Mouse (Mus musculus): ENCODE measurements around the gene Gpr83. TPM values are rescaled to one million over a fixed set of nuclear protein-coding genes. Genes with fewer than 3 reads are reported as not detected.

The Gpr83 gene
- polyA plus RNA-seq, 1 experiment from 2014 or later = 0.84 TPM

- H3K36me3 ChIP-seq = no peaks in the 10 kb centered on the region
- peaks cover 12% of the 10 kb centered on the region; the same call in 1 of the 2 replicates for H3K4me1 ChIP-seq
- no peak for ATAC-seq (replicated peaks; ENCODE audit: low FRiP score)
- no peak overlapping the region for H3K9ac ChIP-seq
- H3K9me3 ChIP-seq (replicated peaks) = no peaks in the 10 kb centered on the region
- no peak overlapping the region for H3K27ac ChIP-seq
- H3K4me2 ChIP-seq = no peak overlapping the region
- H3K27me3 ChIP-seq = no peaks in the 10 kb centered on the region
- no peak overlapping the region for H3K4me3 ChIP-seq (replicated peaks)
- 82% methylated on average over 2 of the region's 2 CpGs for WGBS
These were observed 52.0 kb downstream of the Gpr83 start for GRCm38 (mm10) chr9:14912037-14912436.

- Histone ChIP-seq H3K36me3 (no peaks in the 10 kb centered on the region), H3K9me3 (replicated peaks) (no peaks in the 10 kb centered on the region), H3K4me1 (peaks cover 11% of the 10 kb centered on the region), H3K4me2 (no peak overlapping the region), H3K27ac (no peak overlapping the region), H3K27me3 (no peaks in the 10 kb centered on the region), H3K4me3 (replicated peaks) (no peak overlapping the region), H3K9ac (no peak overlapping the region)
- WGBS = 75% methylated on average over 2 of the region's 2 CpGs
- 0 out of 2 replicates have a peak, but pooled peaks have one; percentile 47 for ATAC-seq (replicated peaks; ENCODE audit: low FRiP score)
These were observed 57.7 kb downstream of the Gpr83 start for GRCm38 (mm10) chr9:14917661-14918060.

GRCm38 (mm10) chr9:14918825-14919668 is 59.0 kb downstream of the Gpr83 start:
- peaks cover 11% of the 10 kb centered on the region for H3K4me1 ChIP-seq
- no peaks in the 10 kb centered on the region for H3K27me3 ChIP-seq
- no peak overlapping the region for H3K9ac ChIP-seq
- H3K4me3 ChIP-seq (replicated peaks) = no peak overlapping the region
- 0 out of 2 replicates have a peak overlapping the region, but pooled peaks have one; percentile 1 for H3K27ac ChIP-seq
- no peaks in the 10 kb centered on the region for H3K36me3 ChIP-seq
- ATAC-seq (replicated peaks; ENCODE audit: low FRiP score) = peak; percentile 77
- 7% methylated on average over 5 of the region's 5 CpGs for whole genome bisulfite sequencing
- H3K4me2 ChIP-seq = 0 out of 2 replicates have a peak overlapping the region, but pooled peaks have one; percentile 2
- H3K9me3 ChIP-seq (replicated peaks) = no peaks in the 10 kb centered on the region

Other genes with a start within 250 kb of the Gpr83 start
- 20.4 and 23.3 TPM in 2 replicates for gene Amotl1, start 215.2 kb upstream of the Gpr83 start, polyA plus RNA-seq (2015; fragmentation: Nextera tagmentation; extraction: Ambion mirVana)
- gene Piwil4, start 119.5 kb upstream of the Gpr83 start, polyA plus RNA-seq (2015; fragmentation: Nextera tagmentation; extraction: Ambion mirVana) = 0.05 TPM in 1 of 2 replicates, not detected in the other
- gene Fut4, start 107.8 kb upstream of the Gpr83 start, polyA plus RNA-seq (2015; fragmentation: Nextera tagmentation; extraction: Ambion mirVana) = 3.2 TPM in 2 replicates
- gene 1700012B09Rik, start 89.2 kb upstream of the Gpr83 start, polyA plus RNA-seq (2015; fragmentation: Nextera tagmentation; extraction: Ambion mirVana) = not detected in 2 replicates
- 26.0 and 30.3 TPM in 2 replicates for gene Mre11a, start 75.6 kb upstream of the Gpr83 start, polyA plus RNA-seq (2015; fragmentation: Nextera tagmentation; extraction: Ambion mirVana)
- gene Ankrd49, start 75.4 kb upstream of the Gpr83 start, polyA plus RNA-seq (2015; fragmentation: Nextera tagmentation; extraction: Ambion mirVana) = 43.0 and 45.7 TPM in 2 replicates
- 0.16 and 0.21 TPM in 2 replicates for gene Izumo1r, start 43.7 kb downstream of the Gpr83 start, polyA plus RNA-seq (2015; fragmentation: Nextera tagmentation; extraction: Ambion mirVana)
- gene Panx1, start 185.3 kb downstream of the Gpr83 start, polyA plus RNA-seq (2015; fragmentation: Nextera tagmentation; extraction: Ambion mirVana) = 45.7 and 48.0 TPM in 2 replicates

All from kidney, embryonic 15.5 days (tissue).